Mouse (Mus musculus): ENCODE measurements around the gene Lrrc4b. TPM values are rescaled to one million over a fixed set of nuclear protein-coding genes. Genes with fewer than 3 reads are reported as not detected.

Lrrc4b gene
- polyA plus RNA-seq, 1 experiment from 2014 or later: 0.36 TPM

- Histone ChIP-seq H3K9me3 (ENCODE audit: control insufficient read depth, low read length) (no peaks in the 10 kb centered on the region), H3K4me1 (replicated peaks; ENCODE audit: control insufficient read depth, insufficient read depth, low read length) (no peaks in the 10 kb centered on the region), H3K27ac (ENCODE audit: low read length) (no peak overlapping the region), H3K27me3 (ENCODE audit: control insufficient read depth, insufficient read depth, low read depth, low read length) (peaks cover 47% of the 10 kb centered on the region), H3K4me2 (ENCODE audit: low read depth, low read length) (no peak overlapping the region), H3K9ac (ENCODE audit: low read length) (no peak overlapping the region), H3K36me3 (ENCODE audit: control insufficient read depth, insufficient read depth, low read length) (no peaks in the 10 kb centered on the region), H3K4me3 (ENCODE audit: low read length) (no peak overlapping the region)
- 70% methylated on average over 6 of the region's 6 CpGs for WGBS
- ATAC-seq (ENCODE audit: low read depth): no peak
These were observed 31.2 kb downstream of the Lrrc4b start for GRCm38 (mm10) chr7:44460067-44460466.

- ATAC-seq (ENCODE audit: low read depth): no peak
- WGBS: 61% methylated on average over 31 of the region's 31 CpGs
- Histone ChIP-seq H3K4me1 (replicated peaks; ENCODE audit: control insufficient read depth, insufficient read depth, low read length) (no peaks in the 10 kb centered on the region), H3K9ac (ENCODE audit: low read length) (no peak overlapping the region), H3K27ac (ENCODE audit: low read length) (no peak overlapping the region), H3K4me3 (ENCODE audit: low read length) (no peak overlapping the region), H3K9me3 (ENCODE audit: control insufficient read depth, low read length) (no peaks in the 10 kb centered on the region), H3K36me3 (ENCODE audit: control insufficient read depth, insufficient read depth, low read length) (no peaks in the 10 kb centered on the region), H3K27me3 (ENCODE audit: control insufficient read depth, insufficient read depth, low read depth, low read length) (peaks cover 47% of the 10 kb centered on the region), H3K4me2 (ENCODE audit: low read depth, low read length) (no peak overlapping the region)
These were observed 32.1 kb downstream of the Lrrc4b start for GRCm38 (mm10) chr7:44460767-44461502.

- WGBS: 38% methylated on average over 55 of the region's 57 CpGs
- H3K4me1 ChIP-seq (replicated peaks; ENCODE audit: control insufficient read depth, insufficient read depth, low read length): no peaks in the 10 kb centered on the region
- H3K9ac ChIP-seq (ENCODE audit: low read length): no peak overlapping the region
- peaks cover 47% of the 10 kb centered on the region for H3K27me3 ChIP-seq (ENCODE audit: control insufficient read depth, insufficient read depth, low read depth, low read length)
- H3K9me3 ChIP-seq (ENCODE audit: control insufficient read depth, low read length): no peaks in the 10 kb centered on the region
- no peaks in the 10 kb centered on the region for H3K36me3 ChIP-seq (ENCODE audit: control insufficient read depth, insufficient read depth, low read length)
- ATAC-seq (ENCODE audit: low read depth): no peak
- no peak overlapping the region for H3K27ac ChIP-seq (ENCODE audit: low read length)
- H3K4me3 ChIP-seq (ENCODE audit: low read length): no peak overlapping the region
- H3K4me2 ChIP-seq (ENCODE audit: low read depth, low read length): no peak overlapping the region
These were observed 32.8 kb downstream of the Lrrc4b start for GRCm38 (mm10) chr7:44461503-44462217.

- no peak for ATAC-seq (ENCODE audit: low read depth)
- peaks cover 47% of the 10 kb centered on the region for H3K27me3 ChIP-seq (ENCODE audit: control insufficient read depth, insufficient read depth, low read depth, low read length)
- peak overlapping the region; percentile 39 for H3K4me2 ChIP-seq (ENCODE audit: low read depth, low read length)
- H3K36me3 ChIP-seq (ENCODE audit: control insufficient read depth, insufficient read depth, low read length): no peaks in the 10 kb centered on the region
- H3K4me1 ChIP-seq (replicated peaks; ENCODE audit: control insufficient read depth, insufficient read depth, low read length): 0 out of 2 replicates have a peak, but pooled peaks cover 3% of the 10 kb centered on the region
- 15% methylated on average over 76 of the region's 77 CpGs for WGBS
- no peaks in the 10 kb centered on the region for H3K9me3 ChIP-seq (ENCODE audit: control insufficient read depth, low read length)
- H3K4me3 ChIP-seq (ENCODE audit: low read length): peak overlapping the region; percentile 28
- H3K9ac ChIP-seq (ENCODE audit: low read length): no peak overlapping the region
- H3K27ac ChIP-seq (ENCODE audit: low read length): no peak overlapping the region
These were observed 33.6 kb downstream of the Lrrc4b start for GRCm38 (mm10) chr7:44462218-44463055.

- Histone ChIP-seq H3K4me1 (replicated peaks; ENCODE audit: control insufficient read depth, insufficient read depth, low read length) (0 out of 2 replicates have a peak, but pooled peaks cover 3% of the 10 kb centered on the region), H3K4me3 (ENCODE audit: low read length) (no peak overlapping the region; the same call in 1 of the 2 replicates), H3K9ac (ENCODE audit: low read length) (no peak overlapping the region), H3K4me2 (ENCODE audit: low read depth, low read length) (peak overlapping the region; percentile 39), H3K27me3 (ENCODE audit: control insufficient read depth, insufficient read depth, low read depth, low read length) (peaks cover 47% of the 10 kb centered on the region), H3K36me3 (ENCODE audit: control insufficient read depth, insufficient read depth, low read length) (no peaks in the 10 kb centered on the region), H3K27ac (ENCODE audit: low read length) (no peak overlapping the region), H3K9me3 (ENCODE audit: control insufficient read depth, low read length) (no peaks in the 10 kb centered on the region)
- no peak for ATAC-seq (ENCODE audit: low read depth)
- 27% methylated on average over 8 of the region's 8 CpGs for WGBS
These were observed 34.2 kb downstream of the Lrrc4b start for GRCm38 (mm10) chr7:44463056-44463425.

- H3K27me3 ChIP-seq (ENCODE audit: control insufficient read depth, insufficient read depth, low read depth, low read length): peaks cover 47% of the 10 kb centered on the region
- H3K4me1 ChIP-seq (replicated peaks; ENCODE audit: control insufficient read depth, insufficient read depth, low read length): peaks cover 8% of the 10 kb centered on the region
- H3K4me2 ChIP-seq (ENCODE audit: low read depth, low read length): no peak overlapping the region
- H3K27ac ChIP-seq (ENCODE audit: low read length): no peak overlapping the region
- no peak overlapping the region for H3K9ac ChIP-seq (ENCODE audit: low read length)
- no peaks in the 10 kb centered on the region for H3K9me3 ChIP-seq (ENCODE audit: control insufficient read depth, low read length)
- 89% methylated on average over 10 of the region's 10 CpGs for WGBS
- no peak for ATAC-seq (ENCODE audit: low read depth)
- no peak overlapping the region for H3K4me3 ChIP-seq (ENCODE audit: low read length)
- H3K36me3 ChIP-seq (ENCODE audit: control insufficient read depth, insufficient read depth, low read length): no peaks in the 10 kb centered on the region
These were observed 34.9 kb downstream of the Lrrc4b start for GRCm38 (mm10) chr7:44463556-44464225.

- no peak overlapping the region for H3K4me3 ChIP-seq (ENCODE audit: low read length)
- peaks cover 16% of the 10 kb centered on the region for H3K4me1 ChIP-seq (replicated peaks; ENCODE audit: control insufficient read depth, insufficient read depth, low read length)
- ATAC-seq (ENCODE audit: low read depth): no peak
- no peaks in the 10 kb centered on the region for H3K9me3 ChIP-seq (ENCODE audit: control insufficient read depth, low read length)
- no peak overlapping the region for H3K4me2 ChIP-seq (ENCODE audit: low read depth, low read length)
- H3K9ac ChIP-seq (ENCODE audit: low read length): no peak overlapping the region
- 27% methylated on average over 4 of the region's 4 CpGs for WGBS
- H3K36me3 ChIP-seq (ENCODE audit: control insufficient read depth, insufficient read depth, low read length): 0 out of 2 replicates have a peak, but pooled peaks cover 1% of the 10 kb centered on the region
- H3K27ac ChIP-seq (ENCODE audit: low read length): no peak overlapping the region
- peaks cover 47% of the 10 kb centered on the region for H3K27me3 ChIP-seq (ENCODE audit: control insufficient read depth, insufficient read depth, low read depth, low read length)
These were observed 35.7 kb downstream of the Lrrc4b start for GRCm38 (mm10) chr7:44464511-44464910.

GRCm38 (mm10) chr7:44465111-44465510, 36.3 kb downstream of the Lrrc4b start, which contains the start of gene Aspdh:
Gene Aspdh (plus strand): TSS chr7:44465391.
- H3K9me3 ChIP-seq (ENCODE audit: control insufficient read depth, low read length): no peaks in the 10 kb centered on the region
- H3K36me3 ChIP-seq (ENCODE audit: control insufficient read depth, insufficient read depth, low read length): 0 out of 2 replicates have a peak, but pooled peaks cover 2% of the 10 kb centered on the region
- H3K27ac ChIP-seq (ENCODE audit: low read length): no peak within 1 kb of the TSS
- no peak within 1 kb of the TSS for H3K4me2 ChIP-seq (ENCODE audit: low read depth, low read length)
- no peak within 1 kb of the TSS for H3K9ac ChIP-seq (ENCODE audit: low read length)
- H3K27me3 ChIP-seq (ENCODE audit: control insufficient read depth, insufficient read depth, low read depth, low read length): peaks cover 44% of the 10 kb centered on the region
- no peak within 1 kb of the TSS for H3K4me3 ChIP-seq (ENCODE audit: low read length)
- no peak for ATAC-seq (ENCODE audit: low read depth)
- WGBS: 62% methylated on average over 2 of the region's 2 CpGs
- H3K4me1 ChIP-seq (replicated peaks; ENCODE audit: control insufficient read depth, insufficient read depth, low read length): peaks cover 22% of the 10 kb centered on the region
